In the genomic region with DNA sequence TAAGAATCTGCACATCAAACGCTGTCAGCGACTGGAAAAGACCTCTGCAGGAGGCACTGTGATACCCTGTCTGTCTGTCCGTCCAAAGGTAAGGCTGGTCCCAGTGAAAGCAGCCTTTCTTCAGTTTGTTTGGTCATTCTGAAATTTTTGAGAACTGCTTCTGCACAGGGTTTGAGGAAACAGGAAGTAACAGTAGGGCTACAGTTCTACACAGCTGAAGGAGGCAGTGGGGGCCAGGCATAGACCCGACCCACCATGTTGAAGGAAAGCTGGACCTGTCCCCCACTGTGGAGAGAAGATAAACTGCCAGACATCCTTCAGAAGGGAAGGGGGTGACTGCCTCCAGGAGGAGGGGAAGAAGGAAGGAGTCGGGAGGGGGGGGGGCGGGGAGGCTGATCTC, we compare ENCODE assay signal across 24 mouse cellular contexts. TPM values are rescaled to one million over a fixed set of nuclear protein-coding genes. Genes with fewer than 3 reads are reported as not detected.
"Had no signal": no experiment of that assay in that cellular context is flagged by ENCODE, and none has a peak within 500 bp of the region (broad histone marks: within the 10 kb centered on the region; RNA-seq: fewer than 3 reads in every experiment).

No protein-coding gene starts in this region.

- H3K4me3 ChIP-seq: left cerebral cortex, adult 2 months; liver, embryonic 13.5 days; midbrain, embryonic 12.5 days; midbrain, embryonic 15.5 days; myocyte; stomach, embryonic 15.5 days had no signal

- H3K9ac ChIP-seq: liver, embryonic 13.5 days; midbrain, embryonic 12.5 days; midbrain, embryonic 15.5 days; stomach, embryonic 15.5 days had no signal

- DNase-seq: kidney, postnatal 36 days; layer of hippocampus, postnatal 36 days; liver, embryonic 13.5 days; lung, adult 2 months; lung, postnatal 14 days; lung, postnatal 4 days; right cerebral cortex, adult 18-20 months; right cerebral cortex, postnatal 14 days; right cerebral cortex, postnatal 4 days; thymus, adult 2 months; thymus, postnatal 14 days; thymus, postnatal 4 days had no signal

- H3K4me2 ChIP-seq: liver, embryonic 13.5 days; midbrain, embryonic 12.5 days; midbrain, embryonic 15.5 days; stomach, embryonic 15.5 days had no signal

- H3K27ac ChIP-seq: kidney, postnatal 0 days; left cerebral cortex, adult 2 months; liver, embryonic 13.5 days; midbrain, embryonic 12.5 days; midbrain, embryonic 15.5 days; stomach, embryonic 15.5 days had no signal

- H3K36me3 ChIP-seq: liver, embryonic 13.5 days; midbrain, embryonic 12.5 days; midbrain, embryonic 15.5 days; stomach, embryonic 15.5 days had no signal

- H3K9me3 ChIP-seq: liver, embryonic 13.5 days; midbrain, embryonic 12.5 days; midbrain, embryonic 15.5 days; stomach, embryonic 15.5 days had no signal

- ATAC-seq: midbrain, embryonic 15.5 days had no signal

- H3K4me1 ChIP-seq: liver, embryonic 13.5 days; midbrain, embryonic 12.5 days; stomach, embryonic 15.5 days had no signal

- H3K27me3 ChIP-seq: liver, embryonic 13.5 days; midbrain, embryonic 15.5 days; stomach, embryonic 15.5 days had no signal

RNA-seq across cellular contexts. Expression of a gene that starts 21.6 kb away (rescaled TPM):
- total RNA-seq: liver, adult 2 months had no signal
- polyA plus RNA-seq: kidney, embryonic 14.5 days; kidney, postnatal 0 days; liver, embryonic 13.5 days; liver, embryonic 16.5 days; lung, embryonic 16.5 days; neural tube, embryonic 11.5 days; neural tube, embryonic 14.5 days had no signal
